Mouse (Mus musculus) C2C12 (cell line): ENCODE data around the gene Gpc5. TPM values are rescaled to one million over a fixed set of nuclear protein-coding genes. Genes with fewer than 3 reads are reported as not detected.

ENCODE experiments used
- H3K27me3 ChIP-seq: one replicate; pipeline ENCODE4 v1.6.1; 2011; ENCODE audit not compliant: control insufficient read depth, insufficient read depth, insufficient read length
- H3K36me3 ChIP-seq: one replicate; pipeline ENCODE4 v1.6.1; 2011; ENCODE audit not compliant: control insufficient read depth, insufficient read depth
- H3K4me3 ChIP-seq: one replicate; pipeline ENCODE4 v1.5.1; 2011; ENCODE audit warnings: mild to moderate bottlenecking, control low read depth; ENCODE audit not compliant: poor library complexity, insufficient read depth, severe bottlenecking
- H3K79me2 ChIP-seq: one replicate; pipeline ENCODE4 v1.6.1; 2011; ENCODE audit not compliant: control insufficient read depth, insufficient read depth
- H3K79me3 ChIP-seq: one replicate; pipeline ENCODE4 v1.6.1; 2011; ENCODE audit warnings: low read depth, control low read depth
- H3ac ChIP-seq: one replicate; pipeline ENCODE3; 2011; ENCODE audit warnings: low read depth; ENCODE audit not compliant: control insufficient read depth, insufficient read length
- CEBPB ChIP-seq: IDR thresholded peaks from one replicate; pipeline ENCODE4 v1.6.1; 2011; ENCODE audit warnings: low read depth, mild to moderate bottlenecking, control low read depth, moderate library complexity
- CTCF ChIP-seq: IDR thresholded peaks from one replicate; pipeline ENCODE4 v1.5.1; 2011; ENCODE audit not compliant: control insufficient read depth, insufficient read depth, insufficient read length
- FOSL1 ChIP-seq: IDR thresholded peaks from one replicate; pipeline ENCODE4 v1.8.0; 2011; ENCODE audit warnings: mild to moderate bottlenecking, low read length; ENCODE audit not compliant: poor library complexity, insufficient read depth, severe bottlenecking
- MAX ChIP-seq: IDR thresholded peaks from one replicate; pipeline ENCODE4 v1.6.1; 2011; ENCODE audit warnings: mild to moderate bottlenecking, control low read depth
- MYOD1 ChIP-seq: IDR thresholded peaks from one replicate; pipeline ENCODE4 v1.6.1; 2011; ENCODE audit warnings: low read depth; ENCODE audit not compliant: control insufficient read depth, insufficient read length
- MYOG ChIP-seq: IDR thresholded peaks from one replicate; pipeline ENCODE4 v1.6.1; 2011; ENCODE audit not compliant: control insufficient read depth, insufficient read length; ENCODE audit errors: extremely low read depth
- USF1 ChIP-seq: IDR thresholded peaks from one replicate; pipeline ENCODE4 v1.6.1; 2011; ENCODE audit warnings: low read depth, mild to moderate bottlenecking, control low read depth, moderate library complexity
- polyA plus RNA-seq: library from polyadenylated mRNA; unstranded; fragments of >200 nt; fragmentation: generic; extraction: Trizol; gene quantifications from one replicate; pipeline ENCODE4 v1.2.1, GENCODE M21; 2012; ENCODE audit warnings: missing spikeins

Gpc5 gene
- polyA plus RNA-seq, 1 experiment: not detected

DNA sequence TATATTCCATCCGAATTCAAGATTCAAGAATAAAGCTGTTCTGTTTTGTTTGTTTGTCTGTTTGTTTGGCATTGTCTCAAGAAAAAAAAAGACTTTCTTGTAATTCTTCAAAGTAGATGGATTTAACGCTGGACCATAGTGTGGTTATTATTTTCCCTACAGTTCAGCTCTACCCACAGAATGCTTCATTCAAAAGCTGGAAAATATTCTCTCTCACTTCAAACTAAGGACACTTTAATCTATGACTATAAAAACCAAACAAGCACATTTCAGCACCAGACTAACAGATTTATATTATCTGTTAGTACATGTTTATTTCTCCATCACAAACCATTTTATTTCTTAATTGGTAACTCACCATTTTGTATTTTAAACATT lies 489.2 kb downstream of the Gpc5 start:
- Histone ChIP-seq H3K79me2 (no peaks in the 10 kb centered on the region), H3K36me3 (no peaks in the 10 kb centered on the region), H3K4me3 (no peak overlapping the region), H3ac (no peak overlapping the region), H3K27me3 (no peaks in the 10 kb centered on the region), H3K79me3 (no peaks in the 10 kb centered on the region)
- TF ChIP-seq CEBPB (no peak), USF1 (no peak), FOSL1 (no peak)

DNA sequence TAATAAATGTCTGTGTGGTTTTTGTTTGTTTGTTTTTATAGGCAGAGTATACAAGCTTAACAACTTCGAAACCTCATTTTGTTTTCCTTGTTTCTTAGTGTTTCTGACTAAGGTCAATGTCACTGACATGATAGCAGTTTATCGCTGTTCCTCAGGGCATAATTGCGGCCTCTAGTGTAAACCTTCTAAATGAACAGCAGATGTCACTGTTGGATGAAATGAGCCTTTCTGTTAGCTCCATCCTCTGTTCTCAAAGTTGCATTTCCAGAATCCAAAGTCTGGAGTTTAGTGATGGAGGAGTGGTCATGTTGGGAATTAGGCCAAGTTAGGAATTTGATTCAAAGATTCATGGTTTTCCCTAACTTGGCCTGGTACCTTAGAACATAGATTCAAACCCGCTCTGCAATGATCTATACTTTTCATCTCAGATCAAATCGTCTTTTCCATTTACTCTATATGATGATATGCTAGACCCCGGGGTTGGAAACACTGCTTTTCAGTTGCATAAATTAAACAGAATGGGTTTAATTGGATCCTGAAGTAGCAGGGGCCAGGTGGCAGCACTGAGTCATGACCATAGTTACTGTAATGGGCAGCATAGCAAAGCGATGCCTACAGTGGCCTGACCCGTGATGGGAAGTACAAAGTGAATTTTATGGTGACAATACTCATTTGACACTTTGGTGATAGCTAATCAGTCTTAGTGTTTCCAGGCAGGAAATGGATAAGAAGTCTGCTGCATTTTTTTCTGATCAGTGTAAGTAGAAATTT lies 508.4 kb downstream of the Gpc5 start:
- Histone ChIP-seq H3K79me2 (no peaks in the 10 kb centered on the region), H3ac (no peak overlapping the region), H3K27me3 (no peaks in the 10 kb centered on the region), H3K36me3 (no peaks in the 10 kb centered on the region), H3K79me3 (no peaks in the 10 kb centered on the region), H3K4me3 (no peak overlapping the region)
- no peak for TF ChIP-seq MAX
- no peak for TF ChIP-seq MYOG
- no peak for TF ChIP-seq MYOD1
- no peak for TF ChIP-seq USF1
- no peak for TF ChIP-seq FOSL1
- TF ChIP-seq CTCF: no peak
- TF ChIP-seq CEBPB: no peak

DNA sequence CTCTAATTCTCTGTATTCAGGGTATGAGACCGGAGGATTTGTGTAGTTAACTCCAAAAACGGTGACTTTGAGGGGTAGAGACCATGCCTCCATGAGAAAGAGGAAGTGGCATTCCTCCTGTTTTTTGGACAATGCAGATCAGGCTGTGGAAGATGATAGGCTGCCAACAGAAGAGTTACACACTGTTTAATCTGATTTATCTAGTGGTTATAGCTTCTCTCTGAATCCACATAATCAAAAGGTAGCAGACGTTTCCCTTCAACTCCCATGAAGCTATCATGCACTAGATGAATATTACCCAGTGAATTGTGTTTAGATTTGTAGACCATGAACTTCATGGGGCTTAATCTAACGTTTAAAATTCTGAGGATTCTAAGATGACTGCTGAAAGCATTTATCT lies 522.1 kb downstream of the Gpc5 start:
- H3ac ChIP-seq: no peak overlapping the region

DNA sequence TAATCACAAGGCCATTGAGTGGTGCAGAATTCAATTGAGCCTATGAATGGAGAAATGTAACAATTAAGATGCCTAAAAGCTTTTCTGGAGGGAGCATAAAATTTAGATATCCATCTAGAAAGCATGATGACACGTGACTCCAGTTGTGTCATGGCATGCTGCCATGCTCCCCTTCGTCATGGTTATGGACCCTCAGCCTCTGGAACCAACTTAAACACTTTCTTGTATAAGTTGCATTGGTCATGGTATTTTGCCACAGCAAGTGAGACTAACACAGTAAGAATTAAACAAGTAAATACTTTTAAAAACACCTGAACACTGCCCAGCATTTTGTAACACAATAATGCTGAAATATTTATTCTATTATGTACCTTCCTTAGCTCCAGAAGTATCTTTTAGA lies 524.3 kb downstream of the Gpc5 start:
- Histone ChIP-seq H3K27me3 (no peaks in the 10 kb centered on the region), H3K79me2 (no peaks in the 10 kb centered on the region), H3K79me3 (no peaks in the 10 kb centered on the region), H3K4me3 (no peak overlapping the region), H3ac (no peak overlapping the region), H3K36me3 (no peaks in the 10 kb centered on the region)
- no peak for TF ChIP-seq CEBPB
- no peak for TF ChIP-seq MAX
- no peak for TF ChIP-seq USF1
- TF ChIP-seq MYOD1: no peak
- TF ChIP-seq FOSL1: no peak
- TF ChIP-seq MYOG: no peak
- no peak for TF ChIP-seq CTCF

More for the DNA sequence above, 522.1 kb downstream of the Gpc5 start:
- no peak overlapping the region for H3K4me3 ChIP-seq
- no peaks in the 10 kb centered on the region for H3K36me3 ChIP-seq
- no peaks in the 10 kb centered on the region for H3K79me2 ChIP-seq
- H3K27me3 ChIP-seq: no peaks in the 10 kb centered on the region
- TF ChIP-seq CEBPB (no peak), USF1 (no peak), MAX (no peak), FOSL1 (no peak), MYOG (no peak), CTCF (no peak), MYOD1 (no peak)
- no peaks in the 10 kb centered on the region for H3K79me3 ChIP-seq

DNA sequence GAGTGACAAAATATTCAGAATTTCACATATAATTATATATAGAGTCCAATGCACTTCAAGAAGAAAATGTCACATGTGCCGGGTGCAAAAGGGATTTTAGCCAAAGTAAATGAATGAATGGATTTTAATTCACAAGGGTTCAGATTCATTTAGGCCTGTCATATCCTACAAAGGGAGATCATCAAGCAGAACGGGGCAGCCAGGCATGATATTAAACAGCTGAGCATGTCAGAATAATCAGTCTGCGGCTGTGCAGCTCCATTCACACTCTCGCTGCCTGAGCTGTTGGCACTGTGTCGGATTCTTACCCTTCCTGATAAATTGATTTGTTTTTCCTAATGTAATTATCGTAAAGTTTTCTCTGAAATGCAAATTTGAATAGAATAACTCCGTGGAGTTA lies 524.8 kb downstream of the Gpc5 start:
- no peaks in the 10 kb centered on the region for H3K79me3 ChIP-seq
- H3K27me3 ChIP-seq: no peaks in the 10 kb centered on the region
- H3ac ChIP-seq: no peak overlapping the region
- H3K4me3 ChIP-seq: no peak overlapping the region
- TF ChIP-seq USF1 (no peak), MYOD1 (no peak), MYOG (no peak), CTCF (no peak), CEBPB (no peak), FOSL1 (no peak), MAX (no peak)
- H3K79me2 ChIP-seq: no peaks in the 10 kb centered on the region
- H3K36me3 ChIP-seq: no peaks in the 10 kb centered on the region

DNA sequence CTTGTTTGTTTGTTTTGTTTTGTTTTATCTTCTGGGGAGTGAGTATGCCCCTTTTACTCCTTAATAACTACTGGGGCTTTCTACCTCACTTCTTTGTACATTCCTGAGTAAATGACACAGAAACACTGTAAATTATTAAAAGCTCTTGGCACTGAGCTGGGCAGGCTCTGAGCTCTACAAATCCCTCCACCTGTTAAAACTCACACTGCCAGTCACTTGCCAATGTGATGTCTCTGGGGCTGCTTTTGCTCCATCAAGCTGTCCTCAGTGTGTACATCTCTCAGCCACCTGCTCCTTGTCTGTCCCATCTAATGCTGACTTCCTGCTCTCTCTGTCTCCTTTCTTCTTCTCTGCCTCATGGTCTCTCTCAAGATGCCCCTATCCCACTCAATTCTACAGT lies 528.5 kb downstream of the Gpc5 start:
- TF ChIP-seq MYOG: no peak
- no peak for TF ChIP-seq FOSL1
- TF ChIP-seq MYOD1: no peak
- no peak for TF ChIP-seq CEBPB
- no peak for TF ChIP-seq CTCF
- TF ChIP-seq MAX: no peak
- TF ChIP-seq USF1: no peak
- Histone ChIP-seq H3K4me3 (no peak overlapping the region), H3ac (no peak overlapping the region), H3K36me3 (no peaks in the 10 kb centered on the region), H3K79me3 (no peaks in the 10 kb centered on the region), H3K79me2 (no peaks in the 10 kb centered on the region), H3K27me3 (no peaks in the 10 kb centered on the region)
